Mouse (Mus musculus) stomach, embryonic 16.5 days (tissue): ENCODE results near the gene Man1b1. TPM values are rescaled to one million over a fixed set of nuclear protein-coding genes. Genes with fewer than 3 reads are reported as not detected.

Experiments used
- polyA plus RNA-seq: library from polyadenylated mRNA; unstranded; fragments of >200 nt; fragmentation: Nextera tagmentation; extraction: Ambion mirVana; gene quantifications from 2 replicates; pipeline ENCODE4 v1.2.1, GENCODE M21; 2015

Man1b1 gene
- polyA plus RNA-seq, 1 experiment from 2014 or later, result 47.0 TPM

Other genes starting within 250 kb of the Man1b1 start
- 8.1 and 8.8 TPM in 2 replicates for gene Noxa1, start 237.2 kb upstream of the Man1b1 start, polyA plus RNA-seq
- 9.9 and 11.0 TPM in 2 replicates for gene Nrarp, start 151.6 kb upstream of the Man1b1 start, polyA plus RNA-seq
- 16.8 and 19.2 TPM in 2 replicates for gene Tor4a, start 135.5 kb upstream of the Man1b1 start, polyA plus RNA-seq
- 102 and 109 TPM in 2 replicates for gene Nelfb, start 120.8 kb upstream of the Man1b1 start, polyA plus RNA-seq
- gene Stpg3, start 117.7 kb upstream of the Man1b1 start, polyA plus RNA-seq, result 0.06 TPM in 1 of 2 replicates, not detected in the other
- not detected in 2 replicates for gene Fam166a, start 113.6 kb upstream of the Man1b1 start, polyA plus RNA-seq
- 631 and 720 TPM in 2 replicates for gene Tubb4b, start 107.6 kb upstream of the Man1b1 start, polyA plus RNA-seq
- 0.71 and 1.1 TPM in 2 replicates for gene Slc34a3, start 98.0 kb upstream of the Man1b1 start, polyA plus RNA-seq
- 0.23 and 0.64 TPM in 2 replicates for gene Rnf224, start 95.6 kb upstream of the Man1b1 start, polyA plus RNA-seq
- gene Rnf208, start 90.1 kb upstream of the Man1b1 start, polyA plus RNA-seq, result 11.3 and 14.2 TPM in 2 replicates
- 66.0 and 120 TPM in 2 replicates for gene Cysrt1, start 89.9 kb upstream of the Man1b1 start, polyA plus RNA-seq
- 10.1 and 12.8 TPM in 2 replicates for gene AL732309.1, start 85.5 kb upstream of the Man1b1 start, polyA plus RNA-seq
- gene Tmem203, start 76.9 kb upstream of the Man1b1 start, polyA plus RNA-seq, result 19.5 and 20.2 TPM in 2 replicates
- gene Tprn, start 69.7 kb upstream of the Man1b1 start, polyA plus RNA-seq, result 17.9 and 19.0 TPM in 2 replicates
- gene Ssna1, start 59.9 kb upstream of the Man1b1 start, polyA plus RNA-seq, result 199 TPM in 2 replicates
- gene Anapc2, start 59.9 kb upstream of the Man1b1 start, polyA plus RNA-seq, result 123 and 134 TPM in 2 replicates
- gene Tmem210, start 44.2 kb upstream of the Man1b1 start, polyA plus RNA-seq, result not detected in 2 replicates
- 14.3 and 20.3 TPM in 2 replicates for gene Lrrc26, start 42.4 kb upstream of the Man1b1 start, polyA plus RNA-seq
- 2.0 and 2.3 TPM in 2 replicates for gene Grin1, start 13.2 kb upstream of the Man1b1 start, polyA plus RNA-seq
- 23.8 and 26.8 TPM in 2 replicates for gene Dpp7, start 24.0 kb downstream of the Man1b1 start, polyA plus RNA-seq
- 34.8 and 40.0 TPM in 2 replicates for gene Uap1l1, start 33.3 kb downstream of the Man1b1 start, polyA plus RNA-seq
- gene Sapcd2, start 40.0 kb downstream of the Man1b1 start, polyA plus RNA-seq, result 30.7 and 35.9 TPM in 2 replicates
- gene Entpd2, start 63.5 kb downstream of the Man1b1 start, polyA plus RNA-seq, result 16.6 and 19.4 TPM in 2 replicates
- gene Npdc1, start 67.0 kb downstream of the Man1b1 start, polyA plus RNA-seq, result 54.9 and 66.1 TPM in 2 replicates
- gene Fut7, start 90.9 kb downstream of the Man1b1 start, polyA plus RNA-seq, result 0.19 TPM in 1 of 2 replicates, not detected in the other
- 4.0 and 4.6 TPM in 2 replicates for gene Abca2, start 96.4 kb downstream of the Man1b1 start, polyA plus RNA-seq
- gene Clic3, start 124.5 kb downstream of the Man1b1 start, polyA plus RNA-seq, result 60.5 and 113 TPM in 2 replicates
- gene Paxx, start 128.8 kb downstream of the Man1b1 start, polyA plus RNA-seq, result 44.1 and 49.4 TPM in 2 replicates
- gene Ptgds, start 137.7 kb downstream of the Man1b1 start, polyA plus RNA-seq, result 6.1 and 6.7 TPM in 2 replicates
- not detected in 2 replicates for gene Lcn12, start 161.6 kb downstream of the Man1b1 start, polyA plus RNA-seq
- 76.5 and 86.0 TPM in 2 replicates for gene Fbxw5, start 168.4 kb downstream of the Man1b1 start, polyA plus RNA-seq
- 8.9 and 9.5 TPM in 2 replicates for gene C8g, start 169.4 kb downstream of the Man1b1 start, polyA plus RNA-seq
- gene Traf2, start 214.6 kb downstream of the Man1b1 start, polyA plus RNA-seq, result 31.5 and 32.1 TPM in 2 replicates
- 377 and 401 TPM in 2 replicates for gene Edf1, start 225.5 kb downstream of the Man1b1 start, polyA plus RNA-seq
- 74.0 and 87.4 TPM in 2 replicates for gene Mamdc4, start 242.5 kb downstream of the Man1b1 start, polyA plus RNA-seq
- gene Phpt1, start 242.9 kb downstream of the Man1b1 start, polyA plus RNA-seq, result 120 and 123 TPM in 2 replicates
- 0.26 and 0.94 TPM in 2 replicates for gene Ajm1, start 249.4 kb downstream of the Man1b1 start, polyA plus RNA-seq